Mouse (Mus musculus) testis, adult 2 months (tissue): ENCODE results near the gene Med6.

Experiments
- CTCF ChIP-seq: fragments of 200-500 bp; IDR thresholded peaks from 2 replicates; pipeline ENCODE4 v1.5.1; 2012; ENCODE audit warnings: low read depth, mild to moderate bottlenecking, inconsistent platforms, low read length, moderate library complexity; ENCODE audit not compliant: control insufficient read depth, insufficient read depth, insufficient replicate concordance
- POLR2A ChIP-seq: fragments of 200-500 bp; IDR thresholded peaks from 2 replicates; pipeline ENCODE4 v1.6.1; 2012; ENCODE audit warnings: low read depth, mild to moderate bottlenecking, inconsistent platforms, low read length, moderate library complexity; ENCODE audit not compliant: control insufficient read depth

DNA sequence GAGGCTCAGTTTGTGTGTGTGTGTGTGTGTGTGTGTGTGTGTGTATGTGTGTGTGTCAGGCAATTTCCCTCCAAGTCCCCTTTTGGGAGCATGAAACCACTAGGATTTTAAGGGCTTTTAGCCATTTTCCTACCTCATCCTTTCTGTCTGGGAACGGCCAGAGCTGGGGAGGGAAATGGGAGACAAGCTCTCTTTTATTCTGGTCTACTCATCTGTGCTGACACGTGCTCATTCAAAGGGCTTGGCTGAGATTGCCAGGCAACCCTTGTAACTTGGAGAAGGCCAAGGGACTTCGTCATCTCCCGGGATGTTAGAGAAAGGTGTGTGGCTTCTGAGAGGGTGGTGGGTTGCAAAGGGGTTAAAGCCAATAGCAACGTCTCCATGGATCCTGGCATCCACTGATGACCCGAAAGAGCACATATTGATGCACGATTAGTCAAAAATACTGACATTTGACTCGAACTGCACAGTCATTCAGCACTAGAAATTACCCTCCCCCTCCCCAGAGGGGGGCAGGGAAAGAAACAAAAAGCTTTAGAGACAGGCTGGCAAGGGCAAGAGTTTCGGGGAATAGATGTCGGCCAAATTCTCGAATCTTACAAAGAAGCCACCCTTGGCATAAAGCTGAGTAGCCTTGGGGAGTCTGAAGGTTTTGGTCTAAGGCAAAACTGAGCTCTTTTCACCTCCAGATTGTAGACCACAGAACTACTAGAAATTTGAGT lies 47.7 kb upstream of the Med6 start:
- TF ChIP-seq CTCF (no peak), POLR2A (no peak)
